Comparison of ENCODE assay signal across 8 mouse cellular contexts in genomic region chr12:87444211-87444610, GRCm38 (mm10). TPM values are rescaled to one million over a fixed set of nuclear protein-coding genes. Genes with fewer than 3 reads are reported as not detected.
DNase-seq lines count a peak whose midpoint lies in the region; ATAC-seq and TF ChIP-seq lines count a peak whose summit lies in the region.

No protein-coding gene starts in this region.

- WGBS in kidney, embryonic 16.5 days, result 3% methylated on average over 16 of the region's 16 CpGs
- WGBS in neural tube, embryonic 13.5 days, result 6% methylated on average over 16 of the region's 16 CpGs

- no peaks in the 10 kb centered on the region; the same call in none of the 2 replicates for H3K36me3 ChIP-seq in testis, adult 2 months (ENCODE audit: control insufficient read depth, insufficient read depth, low read length)
- H3K36me3 ChIP-seq in kidney, embryonic 16.5 days (ENCODE audit: insufficient read depth, low read length), result peaks cover 30% of the 10 kb centered on the region
- peaks cover 48% of the 10 kb centered on the region for H3K36me3 ChIP-seq in neural tube, embryonic 13.5 days

- DNase-seq in cerebellum, adult 11-12 months, result peak; percentile 10
- no peak for DNase-seq in cerebellum, adult 8-10 months
- no peak for DNase-seq in testis, postnatal 14 days (ENCODE audit: low spot score)
- DNase-seq in frontal cortex, postnatal 36 days (ENCODE audit: low spot score in 2 of 2), result no peak
- no peak for DNase-seq in frontal cortex, postnatal 14 days (ENCODE audit: low spot score in 2 of 2)

- H3K27ac ChIP-seq in testis, adult 2 months (ENCODE audit: control insufficient read depth, insufficient read depth, low read depth, low read length), result no peak overlapping the region
- peak overlapping the region; percentile 35; the same call in 1 of the 2 replicates for H3K27ac ChIP-seq in kidney, embryonic 16.5 days (ENCODE audit: low read length)
- no peak overlapping the region for H3K27ac ChIP-seq in neural tube, embryonic 13.5 days (replicated peaks)

- peaks cover 4% of the 10 kb centered on the region for H3K4me1 ChIP-seq in testis, adult 2 months (ENCODE audit: control insufficient read depth, insufficient read depth, low read length)
- peaks cover 14% of the 10 kb centered on the region for H3K4me1 ChIP-seq in kidney, embryonic 16.5 days (ENCODE audit: insufficient read depth, low read length)
- H3K4me1 ChIP-seq in neural tube, embryonic 13.5 days (replicated peaks), result peaks cover 28% of the 10 kb centered on the region

- H3K9ac ChIP-seq in kidney, embryonic 16.5 days (replicated peaks; ENCODE audit: low read length), result peak overlapping the region; percentile 96
- H3K9ac ChIP-seq in neural tube, embryonic 13.5 days, result peak overlapping the region; percentile 85

- TF ChIP-seq CTCF in testis, adult 2 months (IDR thresholded peaks at IDR 0.05; ENCODE audit: control insufficient read depth, insufficient read depth, insufficient replicate concordance, low read depth, low read length), result no peak

- H3K9me3 ChIP-seq in kidney, embryonic 16.5 days (ENCODE audit: low read length), result no peaks in the 10 kb centered on the region
- no peaks in the 10 kb centered on the region for H3K9me3 ChIP-seq in neural tube, embryonic 13.5 days

- TF ChIP-seq POLR2A in testis, adult 2 months (IDR thresholded peaks at IDR 0.05; ENCODE audit: control insufficient read depth, low read depth, low read length), result no peak

- H3K4me3 ChIP-seq in testis, adult 2 months (ENCODE audit: control insufficient read depth, low read depth, low read length), result peak overlapping the region; percentile 89
- H3K4me3 ChIP-seq in kidney, embryonic 16.5 days (ENCODE audit: low read length), result peak overlapping the region; percentile 96
- peak overlapping the region; percentile 74 for H3K4me3 ChIP-seq in neural tube, embryonic 13.5 days

- H3K27me3 ChIP-seq in testis, adult 2 months (ENCODE audit: control insufficient read depth, insufficient read depth, low read length), result no peaks in the 10 kb centered on the region
- no peaks in the 10 kb centered on the region for H3K27me3 ChIP-seq in kidney, embryonic 16.5 days (ENCODE audit: insufficient read depth, low read length)
- H3K27me3 ChIP-seq in neural tube, embryonic 13.5 days, result no peaks in the 10 kb centered on the region

- H3K4me2 ChIP-seq in kidney, embryonic 16.5 days (replicated peaks; ENCODE audit: low read depth, low read length), result peak overlapping the region; percentile 80
- H3K4me2 ChIP-seq in neural tube, embryonic 13.5 days, result peak overlapping the region; percentile 76

- ATAC-seq in kidney, embryonic 16.5 days (ENCODE audit: low FRiP score, low TSS enrichment), result no peak; the same call in 1 of the 2 replicates
- ATAC-seq in neural tube, embryonic 13.5 days (ENCODE audit: low read depth), result 0 out of 2 replicates have a peak, but pooled peaks have one; percentile 4

RNA-seq across cellular contexts. Expression of gene Alkbh1, which starts 0.4 kb away (rescaled TPM):
- 12.8 and 15.0 TPM in 2 replicates for polyA plus RNA-seq in testis, adult 2 months (2012; rRNA removed)
- 59.8 and 63.9 TPM in 2 replicates for polyA plus RNA-seq in kidney, embryonic 16.5 days (2015; fragmentation: Nextera tagmentation; extraction: Ambion mirVana)
- polyA plus RNA-seq in neural tube, embryonic 13.5 days (2015; fragmentation: Nextera tagmentation; extraction: Ambion mirVana), result 41.7 and 43.9 TPM in 2 replicates

RNA-seq across cellular contexts. Expression of gene Slirp, which starts 0.5 kb away (rescaled TPM):
- polyA plus RNA-seq in testis, adult 2 months (2012; rRNA removed), result 38.2 and 41.0 TPM in 2 replicates
- polyA plus RNA-seq in kidney, embryonic 16.5 days (2015; fragmentation: Nextera tagmentation; extraction: Ambion mirVana), result 252 and 265 TPM in 2 replicates
- 293 and 311 TPM in 2 replicates for polyA plus RNA-seq in neural tube, embryonic 13.5 days (2015; fragmentation: Nextera tagmentation; extraction: Ambion mirVana)

RNA-seq across cellular contexts. Expression of gene Snw1, which starts 27.9 kb away (rescaled TPM):
- polyA plus RNA-seq in testis, adult 2 months (2012; rRNA removed), result 15.9 and 16.4 TPM in 2 replicates
- 136 and 142 TPM in 2 replicates for polyA plus RNA-seq in kidney, embryonic 16.5 days (2015; fragmentation: Nextera tagmentation; extraction: Ambion mirVana)
- 122 and 124 TPM in 2 replicates for polyA plus RNA-seq in neural tube, embryonic 13.5 days (2015; fragmentation: Nextera tagmentation; extraction: Ambion mirVana)

RNA-seq across cellular contexts. Expression of gene Gm5788, which starts 50.3 kb away (rescaled TPM):
- polyA plus RNA-seq in testis, adult 2 months (2012; rRNA removed), result not detected in 2 replicates
- polyA plus RNA-seq in kidney, embryonic 16.5 days (2015; fragmentation: Nextera tagmentation; extraction: Ambion mirVana), result not detected in 2 replicates
- polyA plus RNA-seq in neural tube, embryonic 13.5 days (2015; fragmentation: Nextera tagmentation; extraction: Ambion mirVana), result not detected in 2 replicates

RNA-seq across cellular contexts. Expression of gene Sptlc2, which starts 56.1 kb away (rescaled TPM):
- 9.1 and 9.4 TPM in 2 replicates for polyA plus RNA-seq in testis, adult 2 months (2012; rRNA removed)
- 84.9 and 86.9 TPM in 2 replicates for polyA plus RNA-seq in kidney, embryonic 16.5 days (2015; fragmentation: Nextera tagmentation; extraction: Ambion mirVana)
- polyA plus RNA-seq in neural tube, embryonic 13.5 days (2015; fragmentation: Nextera tagmentation; extraction: Ambion mirVana), result 63.9 and 65.1 TPM in 2 replicates
